Mouse (Mus musculus): ENCODE measurements around the gene Serf2. TPM values are rescaled to one million over a fixed set of nuclear protein-coding genes. Genes with fewer than 3 reads are reported as not detected.

Serf2 gene
- polyA plus RNA-seq, 1 experiment from 2014 or later, result 520 TPM

GRCm38 (mm10) chr2:121434854-121435253 lies 14.1 kb upstream of the Serf2 start:
- peaks cover 99% of the 10 kb centered on the region for H3K36me3 ChIP-seq

GRCm38 (mm10) chr2:121439746-121440145 lies 9.2 kb upstream of the Serf2 start:
- Histone ChIP-seq H3K36me3 (peaks cover 51% of the 10 kb centered on the region), H3K4me3 (no peak overlapping the region), H3K27me3 (ENCODE audit: insufficient read depth, poor library complexity, severe bottlenecking) (peaks cover 35% of the 10 kb centered on the region), H3K9me3 (no peaks in the 10 kb centered on the region), H3K27ac (no peak overlapping the region), H3K4me1 (replicated peaks) (peaks cover 18% of the 10 kb centered on the region)
- 81% methylated on average over 4 of the region's 4 CpGs for WGBS
- DNase-seq (ENCODE audit: low spot score), result no peak

More at GRCm38 (mm10) chr2:121434854-121435253, 14.1 kb upstream of the Serf2 start:
- Histone ChIP-seq H3K27me3 (ENCODE audit: insufficient read depth, poor library complexity, severe bottlenecking) (0 out of 2 replicates have a peak, but pooled peaks cover 5% of the 10 kb centered on the region), H3K4me3 (no peak overlapping the region), H3K27ac (no peak overlapping the region), H3K9me3 (no peaks in the 10 kb centered on the region), H3K4me1 (replicated peaks) (no peaks in the 10 kb centered on the region)
- 98% methylated on average over 1 of the region's 1 CpGs for WGBS
- no peak for DNase-seq (ENCODE audit: low spot score)

- WGBS, result 59% methylated on average over 5 of the region's 5 CpGs
These were observed 8.0 kb upstream of the Serf2 start for GRCm38 (mm10) chr2:121440834-121441605.

GRCm38 (mm10) chr2:121441800-121442199 lies 7.2 kb upstream of the Serf2 start:
- WGBS, result 8% methylated on average over 11 of the region's 11 CpGs
- peaks cover 32% of the 10 kb centered on the region for H3K36me3 ChIP-seq
- no peak for DNase-seq (ENCODE audit: low spot score)
- H3K9me3 ChIP-seq, result no peaks in the 10 kb centered on the region
- H3K4me1 ChIP-seq (replicated peaks), result peaks cover 18% of the 10 kb centered on the region
- H3K27ac ChIP-seq, result peak overlapping the region; percentile 62
- H3K4me3 ChIP-seq, result peak overlapping the region; percentile 51
- peaks cover 35% of the 10 kb centered on the region for H3K27me3 ChIP-seq (ENCODE audit: insufficient read depth, poor library complexity, severe bottlenecking)

More at GRCm38 (mm10) chr2:121440834-121441605, 8.0 kb upstream of the Serf2 start:
- Histone ChIP-seq H3K9me3 (no peaks in the 10 kb centered on the region), H3K4me3 (no peak overlapping the region), H3K27me3 (ENCODE audit: insufficient read depth, poor library complexity, severe bottlenecking) (peaks cover 35% of the 10 kb centered on the region), H3K4me1 (replicated peaks) (peaks cover 18% of the 10 kb centered on the region), H3K27ac (no peak overlapping the region), H3K36me3 (peaks cover 38% of the 10 kb centered on the region)
- DNase-seq (ENCODE audit: low spot score), result no peak

GRCm38 (mm10) chr2:121442259-121443067 lies 6.5 kb upstream of the Serf2 start:
- no peaks in the 10 kb centered on the region for H3K9me3 ChIP-seq
- H3K27me3 ChIP-seq (ENCODE audit: insufficient read depth, poor library complexity, severe bottlenecking), result peaks cover 35% of the 10 kb centered on the region
- peak overlapping the region; percentile 51 for H3K4me3 ChIP-seq
- 2% methylated on average over 30 of the region's 30 CpGs for WGBS
- H3K27ac ChIP-seq, result peak overlapping the region; percentile 62
- H3K36me3 ChIP-seq, result peaks cover 25% of the 10 kb centered on the region
- peaks cover 18% of the 10 kb centered on the region for H3K4me1 ChIP-seq (replicated peaks)
- peak; percentile 53 for DNase-seq (ENCODE audit: low spot score)

GRCm38 (mm10) chr2:121443068-121443349 lies 6.0 kb upstream of the Serf2 start:
- Histone ChIP-seq H3K4me1 (replicated peaks) (peaks cover 21% of the 10 kb centered on the region), H3K36me3 (peaks cover 20% of the 10 kb centered on the region), H3K4me3 (peak overlapping the region; percentile 51), H3K9me3 (no peaks in the 10 kb centered on the region), H3K27ac (no peak overlapping the region), H3K27me3 (ENCODE audit: insufficient read depth, poor library complexity, severe bottlenecking) (peaks cover 35% of the 10 kb centered on the region)
- no peak for DNase-seq (ENCODE audit: low spot score)
- WGBS, result 22% methylated on average over 8 of the region's 8 CpGs

GRCm38 (mm10) chr2:121444178-121444577 lies 4.8 kb upstream of the Serf2 start, which contains the start of gene Ell3:
Gene Ell3 (minus strand): TSS chr2:121444278.
- no peak within 1 kb of the TSS for H3K27ac ChIP-seq
- no peaks in the 10 kb centered on the region for H3K9me3 ChIP-seq
- H3K4me1 ChIP-seq (replicated peaks), result peaks cover 28% of the 10 kb centered on the region
- WGBS, result 86% methylated on average over 1 of the region's 1 CpGs
- no peak for DNase-seq (ENCODE audit: low spot score)
- peak within 1 kb of the TSS; percentile 51 for H3K4me3 ChIP-seq
- H3K27me3 ChIP-seq (ENCODE audit: insufficient read depth, poor library complexity, severe bottlenecking), result peaks cover 35% of the 10 kb centered on the region
- H3K36me3 ChIP-seq, result peaks cover 8% of the 10 kb centered on the region

- 84% methylated on average over 3 of the region's 3 CpGs for WGBS
These were observed 3.9 kb upstream of the Serf2 start for GRCm38 (mm10) chr2:121445117-121445516.

GRCm38 (mm10) chr2:121446506-121446905 lies 2.5 kb upstream of the Serf2 start:
- H3K36me3 ChIP-seq, result peaks cover 7% of the 10 kb centered on the region
- no peak for DNase-seq (ENCODE audit: low spot score)
- H3K9me3 ChIP-seq, result no peaks in the 10 kb centered on the region
- no peak overlapping the region for H3K27ac ChIP-seq
- H3K27me3 ChIP-seq (ENCODE audit: insufficient read depth, poor library complexity, severe bottlenecking), result peaks cover 20% of the 10 kb centered on the region
- H3K4me1 ChIP-seq (replicated peaks), result peaks cover 46% of the 10 kb centered on the region
- no peak overlapping the region for H3K4me3 ChIP-seq
- 79% methylated on average over 4 of the region's 4 CpGs for WGBS

More at GRCm38 (mm10) chr2:121445117-121445516, 3.9 kb upstream of the Serf2 start:
- Histone ChIP-seq H3K4me1 (replicated peaks) (peaks cover 33% of the 10 kb centered on the region), H3K27ac (no peak overlapping the region), H3K9me3 (no peaks in the 10 kb centered on the region), H3K36me3 (no peaks in the 10 kb centered on the region), H3K4me3 (no peak overlapping the region), H3K27me3 (ENCODE audit: insufficient read depth, poor library complexity, severe bottlenecking) (peaks cover 30% of the 10 kb centered on the region)
- DNase-seq (ENCODE audit: low spot score), result no peak

- peaks cover 15% of the 10 kb centered on the region for H3K27me3 ChIP-seq (ENCODE audit: insufficient read depth, poor library complexity, severe bottlenecking)
- DNase-seq (ENCODE audit: low spot score), result no peak
- no peak overlapping the region for H3K4me3 ChIP-seq
- peaks cover 42% of the 10 kb centered on the region for H3K4me1 ChIP-seq (replicated peaks)
- peaks cover 10% of the 10 kb centered on the region for H3K36me3 ChIP-seq
- H3K9me3 ChIP-seq, result no peaks in the 10 kb centered on the region
- no peak overlapping the region for H3K27ac ChIP-seq
- 86% methylated on average over 3 of the region's 3 CpGs for WGBS
These were observed 2.0 kb upstream of the Serf2 start for GRCm38 (mm10) chr2:121447006-121447405.

- H3K4me1 ChIP-seq (replicated peaks), result peaks cover 38% of the 10 kb centered on the region
- peaks cover 3% of the 10 kb centered on the region for H3K27me3 ChIP-seq (ENCODE audit: insufficient read depth, poor library complexity, severe bottlenecking)
- peak overlapping the region; percentile 99 for H3K4me3 ChIP-seq
- H3K27ac ChIP-seq, result peak overlapping the region; percentile 97
- no peak for DNase-seq (ENCODE audit: low spot score)
- no peaks in the 10 kb centered on the region for H3K9me3 ChIP-seq
- peaks cover 21% of the 10 kb centered on the region for H3K36me3 ChIP-seq
- WGBS, result 15% methylated on average over 9 of the region's 9 CpGs
These were observed 859 bp upstream of the Serf2 start for GRCm38 (mm10) chr2:121448136-121448535.

GRCm38 (mm10) chr2:121449545-121450011 lies 583 bp downstream of the Serf2 start:
- peak overlapping the region; percentile 99 for H3K4me3 ChIP-seq
- H3K4me1 ChIP-seq (replicated peaks), result peaks cover 35% of the 10 kb centered on the region
- WGBS, result under 1% methylated on average over 54 of the region's 54 CpGs
- no peaks in the 10 kb centered on the region for H3K27me3 ChIP-seq (ENCODE audit: insufficient read depth, poor library complexity, severe bottlenecking)
- H3K27ac ChIP-seq, result peak overlapping the region; percentile 97
- peak; percentile 50 for DNase-seq (ENCODE audit: low spot score)
- H3K9me3 ChIP-seq, result no peaks in the 10 kb centered on the region
- peaks cover 36% of the 10 kb centered on the region for H3K36me3 ChIP-seq

- Histone ChIP-seq H3K9me3 (no peaks in the 10 kb centered on the region), H3K4me3 (peak overlapping the region; percentile 99), H3K36me3 (peaks cover 40% of the 10 kb centered on the region), H3K27me3 (ENCODE audit: insufficient read depth, poor library complexity, severe bottlenecking) (no peaks in the 10 kb centered on the region), H3K4me1 (replicated peaks) (peaks cover 35% of the 10 kb centered on the region), H3K27ac (peak overlapping the region; percentile 97)
- WGBS, result 4% methylated on average over 7 of the region's 7 CpGs
- peak; percentile 20 for DNase-seq (ENCODE audit: low spot score)
These were observed 1.1 kb downstream of the Serf2 start for GRCm38 (mm10) chr2:121450093-121450492.
